Mouse (Mus musculus): ENCODE measurements around the gene Bckdhb. TPM values are rescaled to one million over a fixed set of nuclear protein-coding genes. Genes with fewer than 3 reads are reported as not detected.

The Bckdhb gene
- total and polyA plus RNA-seq, 3 experiments = 10.6 to 20.3 (median 12.0) TPM

GRCm38 (mm10) chr9:84092994-84093393 is 168.0 kb downstream of the Bckdhb start:
- no peaks in the 10 kb centered on the region for H3K9me3 ChIP-seq (replicated peaks; ENCODE audit: low read length)
- H3K4me1 ChIP-seq (ENCODE audit: control insufficient read depth in 1 of 2, insufficient read depth in 2 of 2) = no peaks in the 10 kb centered on the region
- TF ChIP-seq MYC (IDR thresholded peaks at IDR 0.05; ENCODE audit: low read depth, low read length) (no peak), ZMIZ1 (IDR thresholded peaks at IDR 0.05; ENCODE audit: low read depth, low read length) (no peak), SMC3 (IDR thresholded peaks at IDR 0.05; ENCODE audit: low read depth, low read length) (no peak), IRF4 (IDR thresholded peaks at IDR 0.05; ENCODE audit: low read depth, low read length) (no peak), ZKSCAN1 (IDR thresholded peaks at IDR 0.05; ENCODE audit: borderline replicate concordance, low read depth, low read length) (no peak)
- no peak overlapping the region for H3K4me3 ChIP-seq (replicated peaks in 1 of 3; ENCODE audit: low read depth in 2 of 3, low read length in 2 of 3, poor library complexity in 1 of 3)
- in situ Hi-C loops (cut with MboI; ENCODE audit: low pct_ligation_motif_present, low pct_unique_long_range_greater_than_20kb, low sequenced_read_pairs) (no loop called here), dilution Hi-C loops (cut with MboI; ENCODE audit: extremely low pct_ligation_motif_present, extremely low pct_unique_long_range_greater_than_20kb, low sequenced_read_pairs) (no loop called here)
- H3K79me2 ChIP-seq (replicated peaks; ENCODE audit: control insufficient read depth, extremely low read depth, insufficient read depth, poor library complexity, severe bottlenecking) = no peaks in the 10 kb centered on the region
- H3K36me3 ChIP-seq (replicated peaks in 1 of 2; ENCODE audit: control insufficient read depth in 1 of 2, insufficient read depth in 1 of 2, low read length in 1 of 2) = no peaks in the 10 kb centered on the region
- H3K27ac ChIP-seq (ENCODE audit: insufficient read depth, low read depth) = no peak overlapping the region
- H3K27me3 ChIP-seq (replicated peaks) = no peaks in the 10 kb centered on the region
- H3K9ac ChIP-seq (ENCODE audit: insufficient read depth, low read depth) = no peak overlapping the region
- no peak for DNase-seq (ENCODE audit: extremely low read depth)
- no peak overlapping the region for H3K4me2 ChIP-seq (ENCODE audit: insufficient read depth, low read depth, poor library complexity, severe bottlenecking)

- H3K9me3 ChIP-seq (replicated peaks; ENCODE audit: low read length) = no peaks in the 10 kb centered on the region
- DNase-seq (ENCODE audit: extremely low read depth) = no peak
- no peak for TF ChIP-seq RAD21 (IDR thresholded peaks at IDR 0.05; ENCODE audit: low read depth, low read length)
- TF ChIP-seq JUND (conservative IDR thresholded peaks at IDR 0.05; ENCODE audit: low read depth, low read length) = no peak
- TF ChIP-seq CTCF (conservative IDR thresholded peaks at IDR 0.05 in 1 of 2, IDR thresholded peaks at IDR 0.05 in 1 of 2; ENCODE audit: low read depth in 2 of 2, low read length in 2 of 2) = no peak
- no peak for TF ChIP-seq JUN (IDR thresholded peaks at IDR 0.05; ENCODE audit: insufficient read depth, low read depth, low read length)
- H3K4me2 ChIP-seq (ENCODE audit: insufficient read depth, low read depth, poor library complexity, severe bottlenecking) = no peak overlapping the region
- H3K27ac ChIP-seq (ENCODE audit: insufficient read depth, low read depth) = no peak overlapping the region
- no peaks in the 10 kb centered on the region for H3K4me1 ChIP-seq (ENCODE audit: control insufficient read depth in 1 of 2, insufficient read depth in 2 of 2)
- in situ Hi-C loops (cut with MboI; ENCODE audit: low pct_ligation_motif_present, low pct_unique_long_range_greater_than_20kb, low sequenced_read_pairs) (no loop called here), dilution Hi-C loops (cut with MboI; ENCODE audit: extremely low pct_ligation_motif_present, extremely low pct_unique_long_range_greater_than_20kb, low sequenced_read_pairs) (no loop called here)
- H3K36me3 ChIP-seq (replicated peaks in 1 of 2; ENCODE audit: control insufficient read depth in 1 of 2, insufficient read depth in 1 of 2, low read length in 1 of 2) = no peaks in the 10 kb centered on the region
- no peaks in the 10 kb centered on the region for H3K27me3 ChIP-seq (replicated peaks)
- no peak overlapping the region for H3K4me3 ChIP-seq (replicated peaks in 1 of 3; ENCODE audit: low read depth in 2 of 3, low read length in 2 of 3, poor library complexity in 1 of 3)
- no peaks in the 10 kb centered on the region for H3K79me2 ChIP-seq (replicated peaks; ENCODE audit: control insufficient read depth, extremely low read depth, insufficient read depth, poor library complexity, severe bottlenecking)
- no peak overlapping the region for H3K9ac ChIP-seq (ENCODE audit: insufficient read depth, low read depth)
These were observed 169.2 kb downstream of the Bckdhb start for GRCm38 (mm10) chr9:84094111-84094510.

DNA sequence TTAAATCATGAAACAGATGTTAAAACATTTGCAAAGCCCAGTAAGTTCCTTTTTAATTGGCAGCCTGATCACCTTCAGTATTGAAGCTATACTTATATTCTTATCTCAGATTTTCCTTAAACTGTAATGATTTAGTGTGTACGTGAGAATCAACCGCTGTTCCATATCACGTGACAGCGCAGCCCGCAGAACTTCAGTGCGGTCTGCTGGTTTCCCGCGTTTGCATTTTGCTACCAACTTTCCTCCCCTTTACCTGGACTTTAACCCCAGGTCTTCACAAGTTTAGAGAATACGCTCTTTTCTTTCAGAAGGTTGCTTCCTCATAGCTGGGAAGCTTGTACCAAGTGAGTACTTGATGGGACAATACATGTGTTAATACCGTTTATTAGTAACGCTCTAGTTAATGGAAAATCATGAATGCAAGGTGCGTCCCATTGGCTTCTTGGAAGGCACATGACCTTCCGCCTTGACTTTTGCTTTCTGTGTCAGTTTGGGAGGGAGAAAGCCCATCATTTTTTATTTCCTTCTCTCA is 171.6 kb downstream of the Bckdhb start:
- H3K27ac ChIP-seq (ENCODE audit: insufficient read depth, low read depth) = no peak overlapping the region
- H3K36me3 ChIP-seq (replicated peaks in 1 of 2; ENCODE audit: control insufficient read depth in 1 of 2, insufficient read depth in 1 of 2, low read length in 1 of 2) = no peaks in the 10 kb centered on the region
- H3K9me3 ChIP-seq (replicated peaks; ENCODE audit: low read length) = no peaks in the 10 kb centered on the region
- H3K79me2 ChIP-seq (replicated peaks; ENCODE audit: control insufficient read depth, extremely low read depth, insufficient read depth, poor library complexity, severe bottlenecking) = no peaks in the 10 kb centered on the region
- TF ChIP-seq HCFC1 (IDR thresholded peaks at IDR 0.05; ENCODE audit: low read depth, low read length) (no peak), BHLHE40 (IDR thresholded peaks at IDR 0.05; ENCODE audit: low read depth, low read length) (peak; percentile 57), USF1 (IDR thresholded peaks at IDR 0.05; ENCODE audit: low read depth, low read length) (peak; percentile 7; the same call in 1 of the 2 replicates), MYC (IDR thresholded peaks at IDR 0.05; ENCODE audit: low read depth, low read length) (no peak)
- H3K4me2 ChIP-seq (ENCODE audit: insufficient read depth, low read depth, poor library complexity, severe bottlenecking) = peak overlapping the region; percentile 60
- no peaks in the 10 kb centered on the region; a peak in 1 of 4 replicates for H3K4me1 ChIP-seq (ENCODE audit: control insufficient read depth in 1 of 2, insufficient read depth in 2 of 2)
- DNase-seq (ENCODE audit: extremely low read depth) = no peak
- H3K4me3 ChIP-seq (replicated peaks in 1 of 3; ENCODE audit: low read depth in 2 of 3, low read length in 2 of 3, poor library complexity in 1 of 3) = no peak overlapping the region
- in situ Hi-C loops (cut with MboI; ENCODE audit: low pct_ligation_motif_present, low pct_unique_long_range_greater_than_20kb, low sequenced_read_pairs) = no loop called here
- dilution Hi-C loops (cut with MboI; ENCODE audit: extremely low pct_ligation_motif_present, extremely low pct_unique_long_range_greater_than_20kb, low sequenced_read_pairs) = no loop called here
- no peak overlapping the region for H3K9ac ChIP-seq (ENCODE audit: insufficient read depth, low read depth)
- no peaks in the 10 kb centered on the region for H3K27me3 ChIP-seq (replicated peaks)
